Mouse (Mus musculus) stomach, embryonic 16.5 days (tissue): ENCODE results near the gene C2cd5. TPM values are rescaled to one million over a fixed set of nuclear protein-coding genes. Genes with fewer than 3 reads are reported as not detected.

Experiments used
- ATAC-seq: fragments of 200-750 bp; cut with Nextera tagmentation; 2 replicates; pipeline ENCODE4 v1.8.0; 2017; ENCODE audit warnings: moderate number of reproducible peaks, moderate TSS enrichment; ENCODE audit not compliant: insufficient read depth, low FRiP score
- H3K27ac ChIP-seq: fragments of 300-500 bp; sonication (generic); 2 replicates; pipeline ENCODE4 v1.5.1; 2014; ENCODE audit warnings: low read length
- H3K27me3 ChIP-seq: fragments of 300-500 bp; sonication (generic); 2 replicates; pipeline ENCODE4 v1.6.1; 2014; ENCODE audit warnings: low read length, control low read depth, mixed read lengths; ENCODE audit not compliant: control insufficient read depth, insufficient read depth
- H3K36me3 ChIP-seq: fragments of 300-500 bp; sonication (generic); 2 replicates; pipeline ENCODE4 v1.6.1; 2014; ENCODE audit warnings: low read length; ENCODE audit not compliant: control insufficient read depth, insufficient read depth
- H3K4me1 ChIP-seq: fragments of 300-500 bp; sonication (generic); 2 replicates; pipeline ENCODE4 v1.6.1; 2014; ENCODE audit warnings: low read length, control low read depth, mixed read lengths; ENCODE audit not compliant: control insufficient read depth, insufficient read depth
- H3K4me2 ChIP-seq: fragments of 300-500 bp; sonication (generic); 2 replicates; pipeline ENCODE4 v1.6.1; 2014; ENCODE audit warnings: low read depth, low read length, mixed read lengths
- H3K4me3 ChIP-seq: fragments of 300-500 bp; sonication (generic); replicated peaks from 2 replicates; pipeline ENCODE4 v1.5.1; 2014; ENCODE audit warnings: mild to moderate bottlenecking, low read length
- H3K9ac ChIP-seq: fragments of 300-500 bp; sonication (generic); 2 replicates; pipeline ENCODE4 v1.6.1; 2014; ENCODE audit warnings: low read length
- H3K9me3 ChIP-seq: fragments of 300-500 bp; sonication (generic); replicated peaks from 2 replicates; pipeline ENCODE4 v1.6.1; 2016; ENCODE audit warnings: low read length, control low read depth; ENCODE audit not compliant: control insufficient read depth
- WGBS: fragments of 180-500 bp; shearing (Covaris S2); extraction: QIAGEN DNeasy Blood & Tissue Kit; methylation state at CpG from one replicate; pipeline ENCODE4 v1.1.7; 2014; 5-methylcytosine and 5-hydroxymethylcytosine counted together
- polyA plus RNA-seq: library from polyadenylated mRNA; unstranded; fragments of >200 nt; fragmentation: Nextera tagmentation; extraction: Ambion mirVana; gene quantifications from 2 replicates; pipeline ENCODE4 v1.2.1, GENCODE M21; 2015

C2cd5 gene
- polyA plus RNA-seq, 1 experiment from 2014 or later: 23.5 TPM

GRCm38 (mm10) chr6:143091076-143091475 is 8.9 kb downstream of the C2cd5 start:
- no peaks in the 10 kb centered on the region for H3K9me3 ChIP-seq
- H3K9ac ChIP-seq: no peak overlapping the region
- no peaks in the 10 kb centered on the region for H3K4me1 ChIP-seq
- no peak overlapping the region for H3K27ac ChIP-seq
- H3K4me2 ChIP-seq: no peak overlapping the region
- no peak for ATAC-seq
- H3K4me3 ChIP-seq: no peak overlapping the region
- no peaks in the 10 kb centered on the region for H3K36me3 ChIP-seq
- WGBS: 97% methylated on average over 6 of the region's 6 CpGs
- no peaks in the 10 kb centered on the region for H3K27me3 ChIP-seq

GRCm38 (mm10) chr6:143087332-143087731 is 12.6 kb downstream of the C2cd5 start:
- ATAC-seq: no peak
- H3K27ac ChIP-seq: no peak overlapping the region
- H3K9ac ChIP-seq: no peak overlapping the region
- no peaks in the 10 kb centered on the region for H3K9me3 ChIP-seq
- H3K4me3 ChIP-seq: no peak overlapping the region
- H3K27me3 ChIP-seq: no peaks in the 10 kb centered on the region
- 95% methylated on average over 4 of the region's 4 CpGs for WGBS
- H3K4me1 ChIP-seq: no peaks in the 10 kb centered on the region
- no peak overlapping the region for H3K4me2 ChIP-seq
- no peaks in the 10 kb centered on the region for H3K36me3 ChIP-seq

GRCm38 (mm10) chr6:143085898-143086297 is 14.0 kb downstream of the C2cd5 start:
- no peak for ATAC-seq
- H3K4me2 ChIP-seq: no peak overlapping the region
- no peaks in the 10 kb centered on the region for H3K27me3 ChIP-seq
- H3K9me3 ChIP-seq: no peaks in the 10 kb centered on the region
- no peak overlapping the region for H3K4me3 ChIP-seq
- no peaks in the 10 kb centered on the region for H3K36me3 ChIP-seq
- H3K9ac ChIP-seq: no peak overlapping the region
- no peaks in the 10 kb centered on the region for H3K4me1 ChIP-seq
- no peak overlapping the region for H3K27ac ChIP-seq
- WGBS: 88% methylated on average over 1 of the region's 1 CpGs

- no peak overlapping the region for H3K27ac ChIP-seq
- no peak overlapping the region for H3K9ac ChIP-seq
- H3K4me2 ChIP-seq: no peak overlapping the region
- H3K27me3 ChIP-seq: no peaks in the 10 kb centered on the region
- 89% methylated on average over 2 of the region's 2 CpGs for WGBS
- no peak for ATAC-seq
- H3K36me3 ChIP-seq: no peaks in the 10 kb centered on the region; the same call in 1 of the 2 replicates
- no peak overlapping the region for H3K4me3 ChIP-seq
- no peaks in the 10 kb centered on the region for H3K4me1 ChIP-seq
- no peaks in the 10 kb centered on the region for H3K9me3 ChIP-seq
Observed at GRCm38 (mm10) chr6:143084314-143085025, 15.5 kb downstream of the C2cd5 start.

- Histone ChIP-seq H3K4me2 (no peak overlapping the region), H3K9ac (no peak overlapping the region), H3K4me3 (no peak overlapping the region), H3K4me1 (no peaks in the 10 kb centered on the region; the same call in 1 of the 2 replicates), H3K9me3 (no peaks in the 10 kb centered on the region), H3K27me3 (no peaks in the 10 kb centered on the region), H3K36me3 (no peaks in the 10 kb centered on the region; the same call in 1 of the 2 replicates), H3K27ac (peak overlapping the region; percentile 58; the same call in 1 of the 2 replicates)
- 68% methylated on average over 13 of the region's 13 CpGs for WGBS
- ATAC-seq: no peak
Observed at GRCm38 (mm10) chr6:143081479-143082106, 18.3 kb downstream of the C2cd5 start.

GRCm38 (mm10) chr6:143080774-143081173 is 19.2 kb downstream of the C2cd5 start:
- Histone ChIP-seq H3K9ac (no peak overlapping the region), H3K4me2 (no peak overlapping the region), H3K27me3 (no peaks in the 10 kb centered on the region), H3K36me3 (no peaks in the 10 kb centered on the region; the same call in 1 of the 2 replicates), H3K4me1 (no peaks in the 10 kb centered on the region; the same call in 1 of the 2 replicates), H3K4me3 (no peak overlapping the region), H3K27ac (no peak overlapping the region), H3K9me3 (no peaks in the 10 kb centered on the region)
- ATAC-seq: no peak
- 74% methylated on average over 7 of the region's 7 CpGs for WGBS

GRCm38 (mm10) chr6:143079126-143079525 is 20.8 kb downstream of the C2cd5 start:
- no peaks in the 10 kb centered on the region; the same call in 1 of the 2 replicates for H3K36me3 ChIP-seq
- H3K4me1 ChIP-seq: no peaks in the 10 kb centered on the region; the same call in 1 of the 2 replicates

GRCm38 (mm10) chr6:143076461-143076860 is 23.5 kb downstream of the C2cd5 start:
- 82% methylated on average over 10 of the region's 10 CpGs for WGBS
- Histone ChIP-seq H3K4me1 (peaks cover 4% of the 10 kb centered on the region), H3K36me3 (no peaks in the 10 kb centered on the region; the same call in 1 of the 2 replicates), H3K27ac (no peak overlapping the region), H3K9ac (no peak overlapping the region), H3K27me3 (no peaks in the 10 kb centered on the region), H3K4me3 (no peak overlapping the region), H3K9me3 (no peaks in the 10 kb centered on the region), H3K4me2 (no peak overlapping the region)
- ATAC-seq: no peak

More at GRCm38 (mm10) chr6:143079126-143079525, 20.8 kb downstream of the C2cd5 start:
- Histone ChIP-seq H3K9ac (no peak overlapping the region), H3K27me3 (no peaks in the 10 kb centered on the region), H3K27ac (peak overlapping the region; percentile 21; the same call in 1 of the 2 replicates), H3K4me3 (no peak overlapping the region), H3K4me2 (no peak overlapping the region), H3K9me3 (no peaks in the 10 kb centered on the region)
- no peak for ATAC-seq
- WGBS: 66% methylated on average over 4 of the region's 4 CpGs

GRCm38 (mm10) chr6:143073914-143074313 is 26.0 kb downstream of the C2cd5 start:
- 93% methylated on average over 1 of the region's 1 CpGs for WGBS
- no peak overlapping the region for H3K4me2 ChIP-seq
- no peaks in the 10 kb centered on the region for H3K9me3 ChIP-seq
- H3K4me1 ChIP-seq: peaks cover 4% of the 10 kb centered on the region
- no peak overlapping the region for H3K4me3 ChIP-seq
- no peak overlapping the region for H3K27ac ChIP-seq
- no peak overlapping the region for H3K9ac ChIP-seq
- H3K27me3 ChIP-seq: no peaks in the 10 kb centered on the region
- ATAC-seq: no peak
- no peaks in the 10 kb centered on the region for H3K36me3 ChIP-seq
